Mouse (Mus musculus) ovary, postnatal 14 days (tissue): ENCODE results near the gene Sp110.
"Not testable (repeated sequence)": the region's sequence is repeated elsewhere in the genome, so short reads cannot be mapped to it uniquely, and the experiment has no call there.

Experiments used
- DNase-seq: peaks from one replicate; pipeline ENCODE4 v3.0.0; 2022; ENCODE audit warnings: low spot score

Gene Sp110

DNA sequence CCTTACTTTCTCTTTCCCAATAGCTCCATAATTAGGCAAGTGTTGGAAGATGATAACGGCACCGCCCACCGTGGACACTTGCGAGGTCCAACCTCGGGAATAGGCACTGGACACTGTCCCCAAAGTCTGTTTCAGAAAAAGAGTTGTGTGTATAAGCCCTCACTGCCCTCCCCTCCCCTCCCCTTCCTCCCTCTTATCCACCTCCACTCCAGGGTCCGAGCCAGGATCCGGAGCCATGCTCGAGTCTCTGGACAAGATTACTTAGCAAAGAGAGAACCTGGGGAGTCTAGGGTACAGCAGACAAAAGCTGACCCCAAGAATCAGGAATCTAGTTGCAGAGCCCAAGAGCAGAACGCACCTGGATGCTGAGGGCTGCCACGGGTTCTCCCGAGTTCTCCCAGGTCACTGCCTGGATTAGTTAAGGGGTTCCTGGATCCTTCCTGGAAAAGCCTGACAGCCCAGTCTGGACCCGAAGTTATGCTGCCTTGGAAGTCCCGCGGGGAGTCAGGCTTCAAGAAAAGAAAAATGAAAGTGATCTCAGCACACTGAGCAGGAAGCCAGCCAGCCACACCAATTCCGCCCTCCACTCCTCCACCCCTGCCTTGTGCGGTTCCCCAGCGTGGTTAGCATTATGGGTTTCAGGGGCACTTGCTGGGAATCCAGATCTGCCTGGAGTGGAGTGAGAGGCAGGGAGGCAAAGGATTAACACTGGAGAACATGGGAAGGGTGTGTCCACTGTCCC, at the start of gene Sp110:
Sp110 (minus strand) TSS at position 547 of the 742 bp plus-strand sequence.
- not testable (repeated sequence) for DNase-seq

DNA sequence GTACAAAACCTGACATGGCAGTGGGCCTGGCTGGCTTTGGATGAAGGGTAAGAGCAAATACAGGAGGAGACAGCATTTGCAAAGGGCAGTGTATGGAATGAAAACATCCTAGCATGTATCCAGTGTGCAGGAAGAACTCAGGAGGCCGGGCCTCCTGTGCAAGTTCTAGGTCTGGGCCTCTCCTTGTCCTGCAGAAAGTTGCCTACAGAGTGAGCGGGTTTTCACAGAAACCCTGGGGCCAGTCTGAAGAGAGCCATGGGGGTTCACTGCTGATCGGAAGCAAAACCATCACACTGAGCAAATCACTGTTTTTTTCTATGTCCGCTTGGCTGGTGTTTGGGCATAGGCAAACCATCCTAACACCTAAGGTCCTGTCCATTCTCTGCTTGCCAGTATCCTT, 39.5 kb upstream of the Sp110 start:
- not testable (repeated sequence) for DNase-seq

DNA sequence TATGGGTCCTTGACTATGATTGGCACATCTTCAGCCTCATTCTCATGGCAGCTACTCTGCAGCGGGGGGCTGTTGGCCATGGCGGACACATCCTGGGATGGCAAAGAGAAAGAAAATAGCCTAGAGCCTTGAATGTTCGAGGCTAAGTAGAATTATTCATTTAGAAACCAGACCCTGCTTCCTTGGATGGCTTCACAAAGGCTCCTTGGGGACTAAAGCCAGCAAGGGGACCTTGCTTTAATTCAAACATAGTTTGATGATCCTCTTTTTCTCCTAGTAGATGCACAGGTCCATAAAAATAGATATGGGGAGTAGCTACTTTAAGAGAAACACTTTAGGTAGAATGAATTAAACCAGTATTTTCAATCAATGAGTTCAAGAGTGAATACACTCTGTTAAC, 38.3 kb upstream of the Sp110 start:
- DNase-seq: not testable (repeated sequence)

DNA sequence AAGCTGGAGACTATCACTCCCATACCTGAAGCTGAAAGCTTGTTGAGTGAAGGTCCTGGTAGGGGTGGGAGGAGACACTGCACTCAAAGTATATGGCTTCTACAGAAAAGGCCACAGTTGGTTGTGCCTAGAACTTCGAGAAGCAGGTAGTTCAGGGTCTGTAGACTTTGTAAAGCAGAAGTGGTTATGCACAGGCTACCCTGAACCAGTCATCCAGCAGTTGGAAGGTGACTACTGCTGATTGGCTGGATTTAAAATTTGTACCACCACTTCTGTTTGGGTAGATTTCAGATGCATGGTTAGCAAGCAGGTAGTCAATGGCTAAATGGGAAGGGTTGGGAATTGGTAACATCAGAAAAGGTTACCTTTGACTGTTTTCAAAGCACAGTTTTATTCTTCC, 20.1 kb upstream of the Sp110 start:
- DNase-seq: not testable (repeated sequence)

DNA sequence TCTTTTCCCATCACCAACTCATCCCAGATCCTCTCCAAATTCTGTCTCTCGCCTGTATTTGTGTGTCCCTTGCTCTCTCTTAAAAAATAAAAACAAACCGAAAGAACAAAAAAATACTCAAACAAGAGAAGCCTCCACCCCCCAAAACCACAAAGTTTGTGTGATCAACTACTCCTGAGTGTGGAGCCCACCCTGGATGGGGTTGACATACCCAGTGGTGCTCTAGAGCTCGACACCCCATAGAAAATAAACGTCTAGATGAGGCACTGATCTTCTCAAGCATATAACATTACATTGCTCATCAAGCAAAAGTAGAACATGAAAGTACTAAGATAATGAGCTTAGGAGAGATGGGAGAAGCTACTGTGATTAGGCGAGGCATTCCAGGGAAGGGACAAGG, 18.5 kb upstream of the Sp110 start:
- not testable (repeated sequence) for DNase-seq

DNA sequence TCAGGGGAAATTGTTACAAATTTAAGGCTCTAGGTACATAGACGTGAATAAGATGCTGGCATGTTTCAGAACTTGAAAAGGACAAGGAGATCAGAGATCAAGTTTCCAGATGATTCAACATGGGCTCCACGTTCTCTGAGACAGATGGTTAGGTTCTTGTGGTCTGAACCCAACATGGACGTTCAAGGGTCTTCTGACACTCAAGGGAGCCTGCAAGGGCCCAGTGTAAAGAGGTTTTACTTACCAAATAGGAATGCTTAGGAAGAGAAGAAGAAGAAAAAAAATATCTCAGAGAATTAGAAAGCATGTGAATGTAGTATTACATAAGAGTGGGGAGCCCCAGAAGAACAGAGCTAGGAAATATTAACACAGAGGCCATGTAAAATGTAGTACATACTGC, 17.2 kb upstream of the Sp110 start:
- DNase-seq: not testable (repeated sequence)

DNA sequence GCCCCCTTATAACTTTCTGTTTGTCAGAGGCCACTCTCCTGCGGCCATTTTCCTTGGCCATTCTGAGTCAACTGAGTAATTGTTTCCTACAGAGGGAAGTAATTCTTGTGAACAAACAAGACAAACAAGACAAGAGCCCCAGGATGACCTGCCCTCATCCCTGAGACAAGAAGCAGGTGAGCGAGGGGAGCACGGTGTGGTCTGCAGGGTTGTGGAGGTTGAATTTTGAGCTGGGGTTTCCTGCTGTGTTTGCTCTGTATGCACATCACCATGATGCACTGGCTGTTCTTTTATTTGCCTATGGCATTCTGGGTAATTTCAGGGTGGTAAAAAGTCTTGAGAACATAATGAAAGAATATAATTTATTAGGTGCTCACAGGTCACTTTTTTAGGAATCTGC, 16.5 kb upstream of the Sp110 start:
- not testable (repeated sequence) for DNase-seq

DNA sequence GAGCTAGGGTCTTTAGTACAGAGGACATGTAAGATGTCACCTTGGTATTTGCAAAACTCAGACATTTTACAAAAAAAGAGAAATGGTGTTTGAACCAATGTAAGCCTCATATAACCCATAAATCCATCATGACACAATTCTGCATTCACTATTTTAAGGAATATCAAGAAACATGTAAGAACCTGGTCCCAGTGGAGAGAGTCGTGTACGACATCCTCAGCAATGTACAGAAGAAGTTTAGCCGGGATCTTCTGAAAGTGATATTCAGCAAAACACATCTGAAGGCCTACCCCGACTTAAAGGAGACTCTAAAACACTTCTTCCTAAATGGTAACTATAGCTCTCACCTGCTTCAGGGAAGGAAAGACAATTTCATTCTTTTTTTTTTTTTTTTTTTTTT, 12.0 kb upstream of the Sp110 start:
- not testable (repeated sequence) for DNase-seq

DNA sequence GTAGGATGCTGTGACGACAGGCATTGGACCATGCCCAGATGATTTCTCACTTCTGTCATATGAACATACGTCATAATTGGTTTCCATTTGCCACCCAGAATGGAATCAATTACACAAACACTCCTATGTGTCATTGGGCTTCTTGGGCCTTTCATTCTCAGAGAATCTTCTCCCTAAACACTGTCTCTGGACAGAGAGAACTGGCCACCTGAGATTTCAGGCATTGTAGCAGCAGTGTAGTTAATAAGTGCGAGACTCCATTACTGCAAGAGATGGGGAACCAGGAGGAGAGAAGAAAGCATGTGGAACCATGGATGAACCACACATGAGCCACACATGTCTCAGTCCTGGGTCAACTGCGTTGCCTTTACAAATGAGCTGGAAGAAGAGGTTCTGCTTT, 9.7 kb upstream of the Sp110 start:
- not testable (repeated sequence) for DNase-seq

DNA sequence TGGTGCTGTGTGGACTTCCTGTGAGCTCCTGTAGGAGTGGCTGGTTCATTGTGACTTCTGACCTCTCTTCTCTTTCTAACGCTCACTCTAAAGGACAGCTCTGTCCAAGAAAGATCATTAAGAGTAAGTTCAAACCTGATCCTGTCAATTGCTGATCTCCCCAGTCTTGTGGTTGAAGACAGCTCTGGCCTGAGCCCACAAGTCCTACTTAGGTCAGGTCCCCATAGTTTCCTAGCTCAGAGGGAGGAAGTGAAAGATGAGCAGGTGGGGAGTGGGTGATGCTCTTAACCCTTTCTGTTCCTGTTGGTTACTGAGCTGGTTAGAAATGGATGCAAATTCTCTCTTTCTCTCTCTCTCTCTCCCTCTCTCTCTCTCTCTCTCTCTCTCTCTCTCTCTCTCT, 5.7 kb upstream of the Sp110 start:
- not testable (repeated sequence) for DNase-seq

DNA sequence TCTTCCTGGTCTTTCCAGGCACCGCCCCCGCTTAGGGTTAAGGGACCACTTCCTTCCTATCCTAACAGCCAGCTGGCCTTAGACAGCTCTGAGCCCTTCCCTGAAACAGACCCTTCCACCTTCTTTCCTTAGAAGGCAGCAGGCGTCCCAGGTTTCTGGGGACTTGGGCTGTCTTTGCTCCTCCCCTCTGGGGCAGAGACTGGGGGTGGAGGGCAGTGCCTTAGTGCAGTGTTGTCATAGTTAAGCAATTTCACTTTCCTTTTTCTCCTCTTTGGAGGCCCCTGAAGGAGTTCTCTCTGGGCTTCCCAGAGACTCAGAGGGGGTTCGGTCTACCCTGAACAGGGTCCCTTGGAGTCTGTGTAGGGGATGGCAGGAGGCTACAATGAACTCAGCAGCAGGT, 2.2 kb upstream of the Sp110 start:
- not testable (repeated sequence) for DNase-seq

DNA sequence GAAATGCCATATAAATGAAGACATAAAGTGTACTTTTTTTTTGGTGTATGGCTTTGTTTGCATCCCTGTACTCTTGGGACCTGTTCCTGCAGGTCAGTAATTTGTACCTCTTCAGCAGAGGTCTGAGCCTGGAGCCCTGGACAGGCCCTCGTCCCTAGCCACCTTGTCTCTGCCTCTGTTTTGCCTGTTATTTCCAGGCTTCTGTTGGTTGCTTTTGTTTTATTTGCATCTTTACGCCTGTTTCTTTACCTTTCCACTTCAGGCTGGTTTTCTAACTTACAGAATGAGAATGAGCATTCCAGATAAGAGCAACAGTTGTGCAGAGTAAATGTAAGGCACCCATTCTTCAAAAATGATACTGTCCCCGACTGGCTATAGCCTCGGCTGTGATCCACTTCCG, 1.5 kb upstream of the Sp110 start, which contains the start of gene Sp140:
Sp140 (plus strand) TSS at position 301 of the 400 bp plus-strand sequence.
- not testable (repeated sequence) for DNase-seq

DNA sequence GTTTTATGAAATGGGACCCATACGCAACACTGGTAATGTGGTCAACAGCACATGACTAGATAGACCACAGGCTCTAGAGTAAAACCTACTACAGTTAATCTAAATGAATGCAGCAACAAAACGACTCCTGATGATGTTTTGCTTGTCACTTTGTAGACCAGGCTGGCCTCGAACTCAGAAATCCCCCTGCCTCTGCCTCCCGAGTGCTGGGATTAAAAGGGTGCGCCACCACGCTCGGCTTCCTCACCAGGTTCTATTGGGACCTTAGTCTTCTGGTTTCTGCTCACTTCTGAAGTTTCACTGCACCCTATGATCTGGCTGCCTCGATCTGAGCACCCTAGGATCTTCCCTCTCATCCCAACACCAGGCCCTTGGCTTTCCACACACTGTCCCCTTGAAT, 6.1 kb downstream of the Sp110 start:
- DNase-seq: not testable (repeated sequence)

DNA sequence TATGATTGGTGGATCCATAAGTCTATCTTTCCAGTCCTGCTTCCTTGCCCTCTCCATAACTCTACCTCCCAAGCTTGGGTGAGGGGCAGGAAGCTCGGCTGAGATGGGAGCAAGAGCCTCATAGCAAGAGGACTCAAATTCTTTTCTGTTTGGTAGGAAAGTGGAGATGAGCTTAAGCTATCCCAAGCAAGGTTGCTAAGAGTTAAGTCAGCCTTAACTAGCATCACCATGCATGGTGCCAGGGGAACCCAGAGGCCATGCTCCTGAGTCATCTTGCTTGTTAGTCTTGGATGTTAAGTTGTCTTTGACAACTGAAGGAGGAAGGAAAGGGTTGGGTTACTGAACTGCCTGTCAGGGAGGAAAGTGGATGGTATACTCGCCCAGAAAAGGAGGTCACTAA, 9.9 kb downstream of the Sp110 start:
- not testable (repeated sequence) for DNase-seq

DNA sequence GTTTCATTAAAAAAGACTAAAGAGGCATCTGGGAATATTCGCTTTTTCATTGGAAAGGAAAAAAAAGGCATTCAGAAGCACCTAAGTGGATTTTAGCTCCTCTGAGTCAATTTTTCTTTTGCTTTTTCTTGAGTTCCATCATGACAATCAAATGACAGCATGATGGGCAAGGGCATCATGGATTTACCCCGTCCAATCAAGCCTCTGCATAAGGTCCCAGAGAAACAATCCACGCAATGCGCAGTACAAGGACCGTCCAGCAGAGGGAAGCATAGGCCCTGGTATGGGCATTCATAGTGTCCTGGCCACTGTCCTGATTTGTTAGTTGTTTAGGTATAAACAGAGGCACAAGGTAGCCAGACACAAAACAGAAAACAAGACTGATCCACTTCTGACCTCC, 17.1 kb downstream of the Sp110 start:
- not testable (repeated sequence) for DNase-seq

DNA sequence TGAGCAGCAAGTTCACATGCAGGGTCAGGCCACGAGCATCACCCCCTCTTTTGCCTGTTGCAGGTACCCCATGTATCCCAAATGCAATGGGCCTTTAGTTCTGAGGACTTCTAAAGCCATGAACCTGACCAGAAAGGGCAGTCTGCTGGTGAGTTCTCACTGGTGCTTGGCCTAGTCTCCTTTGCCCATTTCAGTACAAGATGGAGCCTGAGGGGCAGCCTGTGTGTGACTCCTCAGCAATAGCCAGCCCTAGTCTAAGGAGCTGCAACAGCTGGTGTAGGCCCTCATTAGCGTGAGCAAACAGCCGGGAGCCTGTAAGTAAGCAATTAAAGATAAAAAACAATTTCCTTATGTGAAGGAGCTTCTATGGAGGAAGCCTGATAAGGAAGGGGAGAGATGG, 18.0 kb downstream of the Sp110 start:
- DNase-seq: not testable (repeated sequence)

DNA sequence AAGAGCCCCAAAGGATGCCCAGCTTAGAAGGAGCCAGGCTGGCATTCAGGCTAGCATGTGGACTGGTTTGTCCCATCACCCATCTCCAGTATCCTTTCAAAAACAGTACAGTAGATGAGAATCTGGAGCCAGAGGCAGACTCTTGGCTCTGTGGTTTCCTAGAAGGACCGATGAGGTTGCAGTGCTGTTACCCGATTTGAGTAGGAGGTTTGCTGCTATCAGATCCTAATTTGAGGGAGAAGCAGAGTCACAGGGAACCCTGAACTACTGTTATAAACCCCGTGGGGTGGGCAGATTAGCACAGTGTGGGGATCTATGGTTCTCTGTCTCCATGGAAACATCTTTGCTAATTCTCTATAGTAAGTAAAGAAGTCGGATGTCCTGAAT, 18.5 kb downstream of the Sp110 start:
- not testable (repeated sequence) for DNase-seq

DNA sequence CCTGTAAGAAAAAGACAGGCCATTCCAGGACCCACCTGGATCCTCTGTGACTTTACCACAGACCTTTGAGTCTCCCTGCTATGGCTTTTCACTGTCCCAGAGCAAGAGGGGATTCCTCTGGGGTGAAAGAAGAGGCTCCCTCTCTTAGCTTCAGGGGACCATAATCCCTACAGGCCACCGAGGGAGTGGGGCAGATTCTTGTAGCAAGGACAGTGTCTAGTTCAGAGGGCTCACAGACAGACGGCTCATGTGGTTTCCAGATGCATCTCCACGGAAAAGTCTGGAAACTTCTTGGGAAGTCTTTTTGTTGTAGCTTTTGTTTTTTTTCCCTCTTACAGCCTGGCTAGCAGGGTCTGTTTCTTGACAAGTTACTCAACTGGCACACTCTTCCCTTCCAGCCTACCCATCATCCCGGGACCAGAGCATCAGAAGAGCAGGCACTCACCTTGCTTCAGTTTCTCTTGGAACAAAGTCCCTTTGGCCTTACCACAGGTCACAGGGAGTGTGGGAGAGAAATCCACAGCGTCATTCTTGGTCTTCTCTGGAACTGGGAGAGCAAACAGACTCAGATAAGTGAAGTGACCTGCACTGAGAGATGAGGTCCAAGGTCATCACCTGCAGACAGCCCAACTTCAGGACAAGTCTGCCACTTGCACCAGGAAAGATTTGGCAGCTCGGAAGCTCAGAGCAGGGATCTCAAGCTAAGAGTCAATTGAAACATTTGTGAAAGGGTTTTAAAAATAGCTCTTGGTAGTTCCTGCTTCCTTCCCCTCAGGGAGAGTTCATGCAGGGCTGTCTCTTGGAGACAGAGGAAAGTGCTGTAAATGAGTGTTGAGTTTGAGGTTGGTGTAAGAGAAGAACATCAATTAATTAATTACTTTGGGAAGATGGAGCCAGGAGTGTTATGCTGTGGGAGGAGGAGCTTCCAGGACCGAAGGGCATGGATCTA, 19.1 kb downstream of the Sp110 start:
- not testable (repeated sequence) for DNase-seq

DNA sequence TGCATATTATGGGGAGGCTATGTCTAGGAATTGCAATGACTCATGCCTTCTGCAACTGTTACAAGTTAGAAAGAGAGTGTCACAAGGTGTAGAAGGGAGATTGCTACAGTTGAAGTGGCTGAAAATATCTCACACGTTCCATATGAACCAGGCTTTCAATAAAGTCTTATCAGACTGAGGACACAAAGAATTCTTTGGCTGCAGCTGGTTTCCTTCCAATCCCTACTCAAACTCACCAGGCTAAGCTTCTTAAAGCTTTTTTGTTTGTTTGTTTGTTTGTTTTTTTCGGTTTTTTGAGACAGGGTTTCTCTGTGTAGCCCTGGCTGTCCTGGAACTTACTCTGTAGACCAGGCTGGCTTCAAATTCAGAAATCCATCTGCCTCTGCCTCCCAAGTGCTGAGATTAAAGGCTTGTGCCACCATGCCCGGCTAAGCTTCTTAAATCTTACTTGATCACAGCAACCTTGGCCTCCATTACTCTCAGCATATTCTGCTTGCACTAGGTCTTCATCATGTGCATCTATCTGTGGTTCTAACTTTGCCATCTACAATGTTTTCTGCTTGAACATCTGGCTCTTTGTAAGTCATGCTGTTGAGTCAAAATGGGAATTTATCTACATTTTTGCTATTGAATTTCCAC, 20.1 kb downstream of the Sp110 start:
- not testable (repeated sequence) for DNase-seq

DNA sequence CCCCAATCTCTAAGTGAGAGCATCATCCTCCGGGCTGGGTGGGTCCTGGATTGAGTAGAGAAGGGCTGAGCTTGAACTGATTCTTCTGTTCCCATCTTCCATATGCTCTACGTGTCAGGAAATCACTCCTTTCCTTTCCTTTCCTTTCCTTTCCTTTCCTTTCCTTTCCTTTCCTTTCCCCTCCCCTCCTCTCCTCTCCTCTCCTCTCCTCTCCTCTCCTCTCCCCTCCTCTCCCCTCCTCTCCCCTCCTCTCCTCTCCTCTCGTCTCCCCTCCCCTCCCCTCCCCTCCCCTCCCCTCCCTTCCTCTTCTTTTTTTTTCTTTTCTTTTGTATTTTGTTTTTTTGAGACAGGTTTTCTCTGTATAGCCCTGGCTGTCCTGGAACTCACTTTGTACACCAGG, 23.2 kb downstream of the Sp110 start, which contains the start of gene G530012D18Rik:
G530012D18Rik (plus strand) TSS at position 301 of the 400 bp plus-strand sequence.
- not testable (repeated sequence) for DNase-seq

DNA sequence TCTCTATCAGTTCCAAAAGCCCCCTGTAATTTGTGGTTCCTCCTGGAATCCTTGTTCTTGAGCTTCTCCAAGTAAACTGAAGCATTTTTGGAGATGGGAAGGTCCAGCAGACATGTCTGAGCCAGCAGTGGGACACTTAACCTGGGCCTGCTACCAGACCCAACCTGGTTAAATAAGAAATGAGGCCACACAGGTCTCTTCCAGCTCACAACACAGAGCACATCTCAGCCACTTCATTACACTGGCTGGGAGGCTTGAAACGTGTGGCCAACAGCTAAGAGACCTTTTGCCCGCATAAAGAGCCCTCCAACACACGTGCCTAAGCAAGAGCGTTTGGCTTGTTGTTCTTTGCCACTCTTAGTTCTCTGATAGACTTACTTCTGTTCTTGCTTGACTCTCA, 25.1 kb downstream of the Sp110 start:
- DNase-seq: not testable (repeated sequence)

DNA sequence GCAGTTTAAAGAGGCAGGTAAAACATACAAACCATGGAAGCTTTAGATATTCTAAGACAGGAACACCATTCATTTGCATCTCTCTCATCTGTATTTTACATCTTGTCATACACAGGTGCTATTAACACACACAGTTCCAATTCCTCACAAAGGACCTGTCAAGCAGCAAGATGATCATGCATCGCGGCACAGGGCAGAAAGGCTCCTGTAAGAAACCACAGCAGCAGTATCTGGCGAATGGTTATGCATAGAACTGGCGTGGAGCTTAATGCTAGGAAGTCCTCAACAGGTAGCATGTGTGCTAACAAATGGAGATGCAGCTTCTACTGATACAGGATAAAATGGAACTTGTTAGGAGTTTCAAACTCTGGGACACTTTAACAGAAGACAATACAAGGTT, 43.4 kb downstream of the Sp110 start:
- DNase-seq: not testable (repeated sequence)
